Mouse (Mus musculus) neural tube, embryonic 13.5 days (tissue): ENCODE measurements around the gene Pdik1l. TPM values are rescaled to one million over a fixed set of nuclear protein-coding genes. Genes with fewer than 3 reads are reported as not detected.
"Not testable (repeated sequence)": the region's sequence is repeated elsewhere in the genome, so short reads cannot be mapped to it uniquely, and the experiment has no call there.

Source experiments
- ATAC-seq: fragments of 200-750 bp; cut with Nextera tagmentation; 2 replicates; pipeline ENCODE4 v1.8.0; 2017; ENCODE audit warnings: low read depth, mild to moderate bottlenecking, moderate TSS enrichment, moderate library complexity
- H3K27ac ChIP-seq: fragments of 300-500 bp; sonication (generic); replicated peaks from 2 replicates; pipeline ENCODE4 v1.5.1; 2015; ENCODE audit warnings: moderate library complexity, mild to moderate bottlenecking, inconsistent platforms
- H3K27me3 ChIP-seq: fragments of 300-500 bp; sonication (generic); 2 replicates; pipeline ENCODE4 v1.6.1; 2015; ENCODE audit warnings: mild to moderate bottlenecking, inconsistent platforms
- H3K36me3 ChIP-seq: fragments of 300-500 bp; sonication (generic); 2 replicates; pipeline ENCODE4 v1.6.1; 2015; ENCODE audit warnings: mild to moderate bottlenecking, inconsistent platforms
- H3K4me1 ChIP-seq: fragments of 300-500 bp; sonication (generic); replicated peaks from 2 replicates; pipeline ENCODE4 v1.6.1; 2015; ENCODE audit warnings: inconsistent platforms
- H3K4me2 ChIP-seq: fragments of 300-500 bp; sonication (generic); 2 replicates; pipeline ENCODE4 v1.6.1; 2015; ENCODE audit warnings: inconsistent platforms, mild to moderate bottlenecking, moderate library complexity
- H3K4me3 ChIP-seq: fragments of 300-500 bp; sonication (generic); 2 replicates; pipeline ENCODE4 v1.5.1; 2015; ENCODE audit warnings: mild to moderate bottlenecking, inconsistent platforms
- H3K9ac ChIP-seq: fragments of 300-500 bp; sonication (generic); 2 replicates; pipeline ENCODE4 v1.6.1; 2015; ENCODE audit warnings: moderate library complexity, mild to moderate bottlenecking, inconsistent platforms
- H3K9me3 ChIP-seq: fragments of 300-500 bp; sonication (generic); 2 replicates; pipeline ENCODE4 v1.6.1; 2016; ENCODE audit warnings: inconsistent platforms
- WGBS: fragments of 180-500 bp; shearing (Covaris S2); methylation state at CpG from one replicate; pipeline ENCODE4 v1.1.7; 2015; 5-methylcytosine and 5-hydroxymethylcytosine counted together
- polyA plus RNA-seq: library from polyadenylated mRNA; unstranded; fragments of >200 nt; fragmentation: Nextera tagmentation; extraction: Ambion mirVana; gene quantifications from 2 replicates; pipeline ENCODE4 v1.2.1, GENCODE M21; 2015

The Pdik1l gene
- polyA plus RNA-seq, 1 experiment from 2014 or later: 31.6 TPM

DNA sequence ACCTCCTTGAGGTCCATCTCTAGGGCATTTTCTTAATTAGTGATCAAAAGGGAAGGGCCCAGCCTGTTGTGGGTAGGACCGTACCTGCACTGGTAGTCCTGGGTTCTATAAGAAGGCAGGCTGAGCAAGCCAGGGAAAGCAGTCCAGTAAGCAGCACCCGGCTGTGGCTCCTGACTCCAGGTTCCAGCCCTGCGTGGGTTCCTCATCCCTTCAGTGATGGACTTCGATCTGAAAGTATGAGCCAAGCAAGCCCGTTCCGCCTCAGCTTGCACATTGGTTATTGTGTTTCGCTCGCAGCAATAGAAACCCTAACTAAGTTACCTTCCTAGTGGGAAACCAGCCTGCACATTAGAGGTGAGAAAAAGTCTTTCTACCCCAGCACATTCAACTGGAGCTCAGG lies 9.7 kb upstream of the Pdik1l start:
- WGBS: 83% methylated on average over 8 of the region's 8 CpGs
- Histone ChIP-seq H3K9ac (no peak overlapping the region), H3K4me2 (no peak overlapping the region), H3K27ac (no peak overlapping the region), H3K36me3 (no peaks in the 10 kb centered on the region), H3K9me3 (no peaks in the 10 kb centered on the region), H3K27me3 (peaks cover 16% of the 10 kb centered on the region), H3K4me3 (no peak overlapping the region), H3K4me1 (no peaks in the 10 kb centered on the region)
- no peak for ATAC-seq

DNA sequence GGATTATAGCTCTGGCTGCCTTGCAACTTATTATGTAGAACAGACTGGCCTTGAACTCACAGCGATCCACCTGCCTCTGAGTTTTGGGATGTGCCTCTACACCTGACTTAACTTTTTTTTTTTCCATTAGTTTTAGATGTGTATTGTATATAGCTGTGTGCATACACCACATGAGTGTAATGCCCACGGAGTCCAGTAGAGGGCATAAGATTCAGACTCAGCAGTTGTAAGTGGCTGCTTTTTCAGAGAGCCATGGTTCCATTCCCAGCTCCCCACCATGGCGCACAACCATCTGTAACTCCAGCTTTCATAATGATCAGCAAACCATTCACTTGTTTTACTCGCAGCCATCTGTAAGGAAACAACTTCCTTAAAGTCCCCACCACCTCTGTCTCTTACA lies 8.8 kb upstream of the Pdik1l start:
- peaks cover 16% of the 10 kb centered on the region for H3K27me3 ChIP-seq
- H3K9ac ChIP-seq: no peak overlapping the region
- H3K36me3 ChIP-seq: no peaks in the 10 kb centered on the region
- H3K9me3 ChIP-seq: no peaks in the 10 kb centered on the region
- H3K4me3 ChIP-seq: no peak overlapping the region
- WGBS: 91% methylated on average over 4 of the region's 4 CpGs
- H3K4me1 ChIP-seq: no peaks in the 10 kb centered on the region
- no peak overlapping the region for H3K4me2 ChIP-seq
- H3K27ac ChIP-seq: no peak overlapping the region
- no peak for ATAC-seq

DNA sequence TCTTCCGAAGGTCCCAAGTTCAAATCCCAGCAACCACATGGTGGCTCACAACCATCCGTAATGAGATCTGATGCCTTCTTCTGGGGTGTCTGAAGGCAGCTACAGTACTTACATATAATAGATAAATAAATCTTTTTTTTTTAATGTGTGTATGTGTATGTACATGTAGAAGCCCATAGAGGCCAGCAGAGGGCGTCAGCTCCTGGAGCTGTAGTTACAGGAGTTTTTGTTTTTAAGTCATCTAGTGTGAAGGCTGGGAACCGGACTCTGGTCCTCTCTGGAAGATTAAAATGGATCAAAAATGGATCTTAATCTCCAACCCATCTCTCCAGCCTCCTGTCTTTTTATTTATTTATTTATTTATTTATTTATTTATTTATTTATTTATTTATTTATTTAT lies 8.4 kb upstream of the Pdik1l start:
- H3K4me1 ChIP-seq, H3K4me2 ChIP-seq, H3K9ac ChIP-seq, H3K4me3 ChIP-seq, H3K36me3 ChIP-seq, ATAC-seq, H3K27ac ChIP-seq, H3K9me3 ChIP-seq: not testable (repeated sequence)
- peaks cover 16% of the 10 kb centered on the region for H3K27me3 ChIP-seq
- 89% methylated on average over 4 of the region's 4 CpGs for WGBS

DNA sequence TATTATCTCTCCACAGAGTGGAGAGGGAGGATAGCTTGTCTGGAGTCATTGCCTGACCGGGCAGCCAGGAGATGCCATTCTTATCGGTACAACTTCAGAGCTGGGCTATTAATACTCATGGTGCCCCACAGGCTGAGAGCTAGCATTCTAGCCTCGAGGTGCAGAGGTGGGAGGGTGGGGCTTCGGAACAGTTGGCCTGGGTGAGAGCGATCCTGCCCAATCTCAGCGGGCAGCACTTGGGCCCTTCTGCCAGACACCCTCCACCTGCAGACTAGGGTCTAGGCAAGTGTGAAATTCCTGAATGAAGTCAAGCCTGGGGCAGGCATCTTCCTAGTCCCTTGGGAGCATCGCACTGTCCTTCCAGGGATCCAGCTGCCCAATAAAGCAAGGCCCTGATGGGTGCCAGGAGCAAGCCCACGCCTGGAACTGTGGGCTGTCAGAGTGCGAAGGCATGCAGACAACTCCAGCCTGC lies 6.0 kb upstream of the Pdik1l start:
- no peak overlapping the region for H3K4me3 ChIP-seq
- no peaks in the 10 kb centered on the region for H3K9me3 ChIP-seq
- H3K27ac ChIP-seq: no peak overlapping the region
- ATAC-seq: no peak
- no peak overlapping the region for H3K4me2 ChIP-seq
- H3K36me3 ChIP-seq: no peaks in the 10 kb centered on the region
- H3K9ac ChIP-seq: no peak overlapping the region
- peaks cover 8% of the 10 kb centered on the region for H3K4me1 ChIP-seq
- WGBS: 69% methylated on average over 9 of the region's 9 CpGs
- H3K27me3 ChIP-seq: peaks cover 16% of the 10 kb centered on the region

DNA sequence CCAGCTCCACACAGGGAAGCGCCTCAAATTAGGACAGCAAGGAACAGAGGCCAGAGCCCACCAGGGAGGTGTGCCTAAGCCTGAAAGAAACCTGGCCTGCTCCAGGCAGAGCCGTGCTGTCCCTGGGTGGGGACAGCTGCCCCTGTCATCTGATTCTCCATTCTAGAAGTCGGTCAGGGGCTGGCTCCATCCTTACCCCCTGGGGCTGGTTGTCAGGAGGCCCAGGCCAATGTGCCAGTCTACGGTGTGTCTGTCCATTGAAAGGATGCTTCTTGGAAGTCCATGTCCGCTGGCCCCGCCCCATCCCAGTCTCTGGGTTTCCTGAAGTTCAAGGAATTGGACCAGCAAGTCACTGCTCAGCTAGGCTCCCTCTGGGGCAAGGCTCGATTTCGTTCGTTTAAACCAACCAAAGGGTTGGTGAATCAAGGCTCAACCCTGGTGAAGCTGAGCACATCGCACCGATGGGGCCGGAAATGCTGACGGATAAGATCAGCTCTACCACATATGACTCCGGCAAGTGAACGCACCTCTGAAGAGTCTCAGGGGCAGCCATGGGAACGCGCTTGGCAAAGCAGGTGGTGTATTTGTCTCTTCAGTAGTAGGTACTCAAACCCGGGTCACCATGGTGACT lies 5.5 kb upstream of the Pdik1l start:
- ATAC-seq: 0 out of 2 replicates have a peak, but pooled peaks have one; percentile 6
- Histone ChIP-seq H3K4me1 (peaks cover 13% of the 10 kb centered on the region), H3K4me2 (no peak overlapping the region), H3K9ac (no peak overlapping the region; the same call in 1 of the 2 replicates), H3K9me3 (no peaks in the 10 kb centered on the region), H3K27ac (no peak overlapping the region), H3K4me3 (no peak overlapping the region), H3K27me3 (peaks cover 16% of the 10 kb centered on the region), H3K36me3 (no peaks in the 10 kb centered on the region)
- WGBS: 75% methylated on average over 18 of the region's 18 CpGs

DNA sequence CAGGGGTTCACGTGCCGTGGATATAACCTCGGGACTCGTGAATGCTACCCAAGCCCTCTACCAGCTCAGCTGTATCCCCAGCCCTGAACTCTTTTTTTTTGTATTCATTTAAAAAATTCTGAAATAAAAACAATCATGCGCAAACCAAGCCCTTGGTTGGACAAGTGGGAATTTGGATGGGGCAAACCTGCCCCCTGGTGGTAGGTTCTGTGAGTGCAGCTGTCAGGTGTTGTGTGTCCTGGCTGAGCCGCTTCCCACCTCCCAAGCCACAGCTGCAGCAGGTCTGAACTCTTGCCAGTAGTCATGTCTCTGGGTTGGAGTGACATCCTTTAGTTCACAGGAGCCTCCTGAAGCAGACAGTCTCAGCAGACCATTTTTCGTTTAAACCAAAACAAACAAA lies 4.4 kb upstream of the Pdik1l start:
- 28% methylated on average over 7 of the region's 7 CpGs for WGBS
- H3K36me3 ChIP-seq: no peaks in the 10 kb centered on the region
- ATAC-seq: no peak
- H3K9me3 ChIP-seq: no peaks in the 10 kb centered on the region
- H3K9ac ChIP-seq: no peak overlapping the region
- H3K27me3 ChIP-seq: peaks cover 16% of the 10 kb centered on the region
- peaks cover 16% of the 10 kb centered on the region for H3K4me1 ChIP-seq
- H3K4me2 ChIP-seq: no peak overlapping the region
- no peak overlapping the region for H3K4me3 ChIP-seq
- H3K27ac ChIP-seq: no peak overlapping the region

DNA sequence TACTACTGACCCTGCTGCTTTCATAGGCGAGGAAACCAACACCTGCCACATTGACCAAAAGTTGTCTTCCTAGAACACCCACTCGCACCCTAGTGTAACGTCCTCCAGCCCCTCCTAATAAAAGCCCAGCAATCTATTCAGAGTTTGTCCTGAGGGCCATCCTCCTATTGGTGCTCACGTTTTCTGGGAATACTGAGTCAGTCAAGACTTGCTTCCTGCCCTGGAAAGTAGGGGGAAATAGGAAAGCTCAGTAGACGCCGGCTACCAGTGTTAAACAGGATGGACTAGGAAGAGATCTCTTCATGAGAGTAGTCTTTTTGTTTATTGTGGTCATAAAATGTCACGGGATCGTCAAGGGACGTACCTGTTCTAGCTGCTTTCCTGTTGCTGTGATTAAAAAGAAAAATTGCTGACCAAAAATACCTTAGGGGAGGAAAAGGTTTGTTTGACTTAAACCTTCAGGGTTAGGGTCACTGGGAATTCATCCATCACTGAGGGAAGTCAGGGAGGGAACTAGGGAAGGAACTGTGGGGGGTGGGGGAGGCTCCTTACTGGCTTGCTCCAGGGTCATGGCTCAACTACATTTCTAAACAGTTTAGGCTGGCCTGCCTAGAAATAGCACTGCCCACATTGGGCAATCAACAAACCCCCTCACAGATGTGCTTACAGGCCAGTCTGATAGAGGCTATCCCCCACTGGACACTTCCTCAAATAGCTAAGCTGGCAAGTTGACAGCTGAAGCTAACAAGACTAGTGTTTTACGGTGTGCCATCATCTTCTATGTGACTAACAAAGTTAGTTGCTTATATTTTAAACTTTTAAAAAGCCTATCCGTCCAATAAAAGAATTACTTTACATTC lies 932 bp upstream of the Pdik1l start:
- no peak for ATAC-seq
- H3K4me2 ChIP-seq: peak overlapping the region; percentile 73
- H3K9ac ChIP-seq: peak overlapping the region; percentile 99
- no peaks in the 10 kb centered on the region for H3K9me3 ChIP-seq
- peak overlapping the region; percentile 100 for H3K4me3 ChIP-seq
- peaks cover 12% of the 10 kb centered on the region for H3K36me3 ChIP-seq
- H3K27me3 ChIP-seq: peaks cover 10% of the 10 kb centered on the region
- peak overlapping the region; percentile 100 for H3K27ac ChIP-seq
- H3K4me1 ChIP-seq: peaks cover 30% of the 10 kb centered on the region
- WGBS: 27% methylated on average over 11 of the region's 11 CpGs

DNA sequence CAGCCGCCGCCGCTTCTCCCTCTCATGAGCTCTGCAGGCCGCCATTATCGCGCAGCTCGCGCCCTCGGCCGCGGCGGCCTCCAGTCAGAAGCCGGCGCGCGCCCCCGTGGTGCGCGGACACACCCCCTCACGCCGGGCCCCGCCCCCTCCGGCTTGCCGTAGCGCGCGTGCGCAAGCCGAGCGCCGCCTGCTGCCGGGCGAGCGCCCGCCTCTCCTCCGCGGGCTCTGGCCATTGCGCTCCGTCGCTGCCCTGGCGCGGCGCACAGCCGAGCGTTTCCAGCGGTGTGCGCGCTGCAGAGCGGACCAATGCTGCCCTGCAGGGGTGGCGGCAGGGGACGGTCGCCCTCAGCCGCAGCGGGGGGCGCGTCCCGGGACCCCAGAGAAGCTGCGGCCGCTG lies 529 bp downstream of the Pdik1l start:
- peak; percentile 96 for ATAC-seq
- Histone ChIP-seq H3K27ac (peak overlapping the region; percentile 100), H3K4me3 (peak overlapping the region; percentile 100), H3K36me3 (peaks cover 25% of the 10 kb centered on the region), H3K27me3 (no peaks in the 10 kb centered on the region), H3K4me2 (peak overlapping the region; percentile 95), H3K4me1 (peaks cover 30% of the 10 kb centered on the region), H3K9ac (peak overlapping the region; percentile 99), H3K9me3 (no peaks in the 10 kb centered on the region)
- WGBS: under 1% methylated on average over 58 of the region's 59 CpGs

DNA sequence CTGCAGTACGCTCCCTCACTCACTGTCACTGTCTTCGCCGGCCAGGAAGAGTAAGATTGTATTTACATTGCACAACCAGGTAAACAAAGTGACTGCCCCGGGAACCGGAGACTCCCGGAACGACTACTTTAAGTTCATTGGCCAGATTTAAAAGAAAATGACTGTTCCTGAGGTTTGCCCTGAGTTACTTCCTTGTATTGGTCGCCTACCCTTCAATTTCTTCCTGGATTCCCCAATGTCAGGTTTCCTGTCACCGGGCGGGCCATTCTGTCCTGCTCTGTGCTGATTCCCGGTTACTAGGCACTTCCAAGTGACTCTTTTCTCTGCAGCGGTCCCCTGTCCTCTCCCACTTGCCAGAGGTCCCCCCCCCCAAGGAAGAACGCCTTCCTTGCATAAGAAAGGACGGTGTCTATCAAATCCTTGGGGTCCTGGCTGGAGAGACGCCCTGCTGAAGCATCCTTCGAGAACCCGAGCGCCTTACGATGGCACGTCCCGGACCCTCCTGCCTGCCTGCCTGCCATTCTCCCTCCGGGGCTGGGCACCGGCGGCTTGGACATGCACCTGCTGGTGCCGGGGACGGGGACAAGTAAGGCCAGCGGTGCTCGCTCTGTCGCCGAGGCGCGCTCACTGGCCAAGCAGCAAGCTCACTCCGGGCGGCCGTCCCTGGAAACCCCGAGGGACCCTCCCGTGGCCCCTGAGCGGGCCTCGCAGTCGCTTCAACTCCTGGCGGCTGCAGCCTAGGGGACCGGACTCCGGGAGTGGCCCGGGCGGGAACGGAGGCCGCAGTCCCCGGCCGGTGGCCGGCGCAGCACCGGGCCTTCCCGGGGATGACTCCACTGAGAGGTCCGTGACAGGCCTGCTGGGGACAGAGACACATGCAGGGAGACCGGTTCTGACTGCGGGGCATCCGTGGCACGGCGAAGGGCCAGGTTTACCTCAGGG lies 1.2 kb downstream of the Pdik1l start:
- H3K4me3 ChIP-seq: peak overlapping the region; percentile 100
- H3K9ac ChIP-seq: peak overlapping the region; percentile 99
- 2% methylated on average over 59 of the region's 59 CpGs for WGBS
- ATAC-seq: peak; percentile 68
- H3K27ac ChIP-seq: peak overlapping the region; percentile 100
- no peaks in the 10 kb centered on the region for H3K9me3 ChIP-seq
- peaks cover 31% of the 10 kb centered on the region for H3K36me3 ChIP-seq
- peak overlapping the region; percentile 95 for H3K4me2 ChIP-seq
- peaks cover 30% of the 10 kb centered on the region for H3K4me1 ChIP-seq
- H3K27me3 ChIP-seq: no peaks in the 10 kb centered on the region

DNA sequence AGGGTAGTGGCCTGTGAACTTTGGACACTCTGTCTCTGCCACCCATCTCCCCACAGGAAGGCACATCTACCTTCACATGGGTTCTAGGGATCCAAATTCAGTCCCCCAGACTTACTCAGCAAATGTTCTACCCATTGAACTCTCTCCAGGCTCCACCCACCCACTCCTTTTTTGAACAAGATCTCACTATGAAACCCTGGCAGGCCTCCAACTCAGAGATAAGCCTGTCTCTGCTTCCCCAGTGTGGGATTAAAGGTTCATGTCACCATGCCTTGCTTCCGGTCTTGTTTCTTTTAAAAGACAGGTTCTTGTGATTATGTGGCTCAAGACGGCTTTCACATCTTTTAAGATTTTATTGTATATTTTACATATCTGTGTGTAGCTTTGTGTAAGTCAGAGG lies 2.8 kb downstream of the Pdik1l start:
- H3K9me3 ChIP-seq: no peaks in the 10 kb centered on the region
- no peak overlapping the region for H3K4me3 ChIP-seq
- 93% methylated on average over 2 of the region's 2 CpGs for WGBS
- ATAC-seq: no peak
- H3K27ac ChIP-seq: no peak overlapping the region
- H3K27me3 ChIP-seq: no peaks in the 10 kb centered on the region
- H3K4me2 ChIP-seq: no peak overlapping the region
- H3K9ac ChIP-seq: no peak overlapping the region
- peaks cover 30% of the 10 kb centered on the region for H3K4me1 ChIP-seq
- H3K36me3 ChIP-seq: peaks cover 45% of the 10 kb centered on the region

DNA sequence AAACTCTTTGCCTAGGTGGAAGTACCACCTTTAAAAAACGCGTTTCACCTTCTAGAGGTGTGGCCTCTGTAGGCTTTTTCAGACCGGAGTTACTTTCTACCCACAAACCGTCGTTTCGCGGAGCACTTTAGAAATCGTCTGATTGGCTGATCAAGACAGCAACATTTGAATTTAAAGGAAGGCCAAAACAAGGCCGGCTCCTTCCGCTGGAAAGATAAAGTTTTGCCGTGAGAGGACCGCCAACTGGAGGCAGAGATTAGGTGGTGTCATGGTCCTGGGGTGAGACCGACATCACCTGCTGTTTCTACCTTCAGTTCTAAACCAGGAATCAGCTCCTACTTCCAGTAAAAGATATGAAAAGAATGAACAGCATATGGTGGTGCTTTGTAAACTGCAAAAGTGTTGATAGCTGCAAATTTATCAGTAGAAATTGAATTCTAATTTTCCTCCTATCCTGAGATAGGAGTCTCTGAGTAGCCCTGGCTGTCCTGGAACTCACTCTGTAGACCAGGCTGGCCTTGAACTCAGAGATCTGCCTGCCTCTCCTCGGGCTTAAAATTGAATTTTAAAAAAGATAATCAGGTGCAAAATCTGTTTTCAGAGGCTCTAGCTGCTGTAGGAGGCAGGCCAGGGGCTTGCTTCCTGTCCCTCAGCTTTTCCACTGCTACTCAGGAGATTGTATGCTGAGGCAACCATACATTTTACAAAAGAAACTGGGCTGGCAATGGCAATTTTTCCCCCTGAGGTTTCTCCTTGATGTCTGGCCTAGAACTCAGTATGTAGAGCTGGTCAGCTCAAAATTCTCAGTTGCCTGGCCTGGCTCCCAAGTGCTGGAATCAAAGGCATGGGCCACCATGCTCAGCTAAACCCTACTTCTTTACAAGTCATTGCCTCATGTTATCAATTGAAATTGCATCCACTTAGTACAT lies 14.0 kb downstream of the Pdik1l start:
- no peak overlapping the region for H3K27ac ChIP-seq
- H3K9ac ChIP-seq: no peak overlapping the region
- WGBS: 8% methylated on average over 14 of the region's 14 CpGs
- peaks cover 24% of the 10 kb centered on the region for H3K36me3 ChIP-seq
- no peaks in the 10 kb centered on the region for H3K4me1 ChIP-seq
- H3K9me3 ChIP-seq: no peaks in the 10 kb centered on the region
- H3K4me2 ChIP-seq: peak overlapping the region; percentile 23
- no peak for ATAC-seq
- no peak overlapping the region for H3K4me3 ChIP-seq
- H3K27me3 ChIP-seq: no peaks in the 10 kb centered on the region
